Mouse (Mus musculus) megakaryocyte, embryonic 14.5 days (primary cell): Measurements from ENCODE around the gene Rps6kc1.

ENCODE experiments used
- FLI1 ChIP-seq: IDR thresholded peaks from 2 replicates; pipeline ENCODE4 v1.6.1; 2012; ENCODE audit warnings: low read length, inconsistent platforms, mixed read lengths
- GATA1 ChIP-seq: IDR thresholded peaks from 3 replicates; pipeline ENCODE4 v1.6.1; 2012; ENCODE audit warnings: mixed read lengths, low read length, inconsistent platforms, borderline replicate concordance

GRCm38 (mm10) chr1:190675455-190675854, 236.1 kb downstream of the Rps6kc1 start:
- TF ChIP-seq GATA1 (no peak), FLI1 (no peak)
